Mouse (Mus musculus) T-helper 1 cell (primary cell): ENCODE results near the gene Ror2.

ENCODE experiments used
- in situ Hi-C: fragments of 300-600 bp; cut with MboI, MseI; formaldehyde crosslinking; loops from one replicate; pipeline ENCODE4 v1.15.1; 2025; ENCODE audit warnings: high pct_unique_total_duplicates

The Ror2 gene

GRCm38 (mm10) chr13:53233826-53234786 is 51.8 kb downstream of the Ror2 start:
- in situ Hi-C loops: no loop called here

- in situ Hi-C loops: no loop called here
Observed at GRCm38 (mm10) chr13:53233381-53233780, 52.5 kb downstream of the Ror2 start.

- in situ Hi-C loops: no loop called here
Observed at GRCm38 (mm10) chr13:53232419-53232818, 53.5 kb downstream of the Ror2 start.

GRCm38 (mm10) chr13:53230446-53231161 is 55.3 kb downstream of the Ror2 start:
- in situ Hi-C loops: no loop called here

- in situ Hi-C loops: no loop called here
Observed at GRCm38 (mm10) chr13:53227019-53227418, 58.9 kb downstream of the Ror2 start.

- in situ Hi-C loops: no loop called here
Observed at GRCm38 (mm10) chr13:53226461-53226860, 59.5 kb downstream of the Ror2 start.

- in situ Hi-C loops: no loop called here
Observed at GRCm38 (mm10) chr13:53225925-53226324, 60.0 kb downstream of the Ror2 start.

GRCm38 (mm10) chr13:53221176-53221575 is 64.7 kb downstream of the Ror2 start:
- in situ Hi-C loops: no loop called here

GRCm38 (mm10) chr13:53219889-53220288 is 66.0 kb downstream of the Ror2 start:
- in situ Hi-C loops: no loop called here

- in situ Hi-C loops: no loop called here
Observed at GRCm38 (mm10) chr13:53219391-53219790, 66.5 kb downstream of the Ror2 start.

- in situ Hi-C loops: no loop called here
Observed at GRCm38 (mm10) chr13:53217396-53217975, 68.4 kb downstream of the Ror2 start.

- in situ Hi-C loops: no loop called here
Observed at GRCm38 (mm10) chr13:53211971-53212733, 73.8 kb downstream of the Ror2 start.

GRCm38 (mm10) chr13:53208556-53208955 is 77.4 kb downstream of the Ror2 start:
- in situ Hi-C loops: no loop called here

- in situ Hi-C loops: no loop called here
Observed at GRCm38 (mm10) chr13:53205128-53205911, 80.6 kb downstream of the Ror2 start.

- in situ Hi-C loops: no loop called here
Observed at GRCm38 (mm10) chr13:53202439-53202830, 83.5 kb downstream of the Ror2 start.

GRCm38 (mm10) chr13:53201628-53202438 is 84.1 kb downstream of the Ror2 start:
- in situ Hi-C loops: no loop called here

- in situ Hi-C loops: no loop called here
Observed at GRCm38 (mm10) chr13:53200121-53200520, 85.8 kb downstream of the Ror2 start.

GRCm38 (mm10) chr13:53199262-53199661 is 86.7 kb downstream of the Ror2 start:
- in situ Hi-C loops: no loop called here

GRCm38 (mm10) chr13:53196690-53197089 is 89.2 kb downstream of the Ror2 start:
- in situ Hi-C loops: no loop called here
